Mouse (Mus musculus) heart, embryonic 11.5 days (tissue): ENCODE measurements around the gene Abca7. TPM values are rescaled to one million over a fixed set of nuclear protein-coding genes. Genes with fewer than 3 reads are reported as not detected.
"Not testable (repeated sequence)": the region's sequence is repeated elsewhere in the genome, so short reads cannot be mapped to it uniquely, and the experiment has no call there.

Experiments used
- ATAC-seq: fragments of 200-750 bp; cut with Nextera tagmentation; replicated peaks from 2 replicates; pipeline ENCODE4 v1.8.0; 2017; ENCODE audit warnings: moderate library complexity; ENCODE audit not compliant: insufficient number of reproducible peaks, low FRiP score, low TSS enrichment
- H3K27ac ChIP-seq: fragments of 300-500 bp; sonication (generic); 2 replicates; pipeline ENCODE4 v1.5.1; 2014; ENCODE audit warnings: mild to moderate bottlenecking, low read depth, low read length
- H3K27me3 ChIP-seq: fragments of 300-500 bp; sonication (generic); 2 replicates; pipeline ENCODE4 v1.6.1; 2014; ENCODE audit warnings: mild to moderate bottlenecking, low read length, mixed read lengths; ENCODE audit not compliant: control insufficient read depth, insufficient read depth
- H3K36me3 ChIP-seq: fragments of 300-500 bp; sonication (generic); 2 replicates; pipeline ENCODE4 v1.6.1; 2014; ENCODE audit warnings: mild to moderate bottlenecking, low read length, moderate library complexity, mixed read lengths; ENCODE audit not compliant: control insufficient read depth, insufficient read depth
- H3K4me1 ChIP-seq: fragments of 300-500 bp; sonication (generic); 2 replicates; pipeline ENCODE4 v1.6.1; 2014; ENCODE audit warnings: low read length; ENCODE audit not compliant: control insufficient read depth, insufficient read depth
- H3K4me2 ChIP-seq: fragments of 300-500 bp; sonication (generic); 2 replicates; pipeline ENCODE4 v1.6.1; 2014; ENCODE audit warnings: mild to moderate bottlenecking, moderate library complexity
- H3K4me3 ChIP-seq: fragments of 300-500 bp; sonication (generic); 2 replicates; pipeline ENCODE4 v1.5.1; 2014; ENCODE audit warnings: low read depth, low read length
- H3K9ac ChIP-seq: fragments of 300-500 bp; sonication (generic); 2 replicates; pipeline ENCODE4 v1.6.1; 2014; ENCODE audit warnings: mild to moderate bottlenecking, low read depth, low read length, moderate library complexity
- H3K9me3 ChIP-seq: fragments of 300-500 bp; sonication (generic); replicated peaks from 2 replicates; pipeline ENCODE4 v1.6.1; 2016; ENCODE audit warnings: low read length; ENCODE audit not compliant: control insufficient read depth
- WGBS: fragments of 180-500 bp; shearing (Covaris S2); extraction: QIAGEN DNeasy Blood & Tissue Kit; methylation state at CpG from one replicate; pipeline ENCODE4 v1.1.7; 2014; ENCODE audit not compliant: insufficient replicate concordance; 5-methylcytosine and 5-hydroxymethylcytosine counted together
- polyA plus RNA-seq: library from polyadenylated mRNA; unstranded; fragments of >200 nt; fragmentation: Nextera tagmentation; extraction: Ambion mirVana; gene quantifications from 2 replicates; pipeline ENCODE4 v1.2.1, GENCODE M21; 2014

Abca7 gene
- polyA plus RNA-seq, 1 experiment from 2014 or later: 2.1 TPM

GRCm38 (mm10) chr10:79958140-79958816 is 38.0 kb upstream of the Abca7 start:
- H3K4me3 ChIP-seq: no peak overlapping the region
- H3K36me3 ChIP-seq: peaks cover 2% of the 10 kb centered on the region; the same call in 1 of the 2 replicates
- H3K27me3 ChIP-seq: no peaks in the 10 kb centered on the region
- no peaks in the 10 kb centered on the region for H3K9me3 ChIP-seq
- H3K27ac ChIP-seq: no peak overlapping the region
- H3K4me2 ChIP-seq: peak overlapping the region; percentile 44
- 17% methylated on average over 21 of the region's 21 CpGs for WGBS
- H3K9ac ChIP-seq: no peak overlapping the region
- H3K4me1 ChIP-seq: peaks cover 9% of the 10 kb centered on the region
- ATAC-seq: no peak

GRCm38 (mm10) chr10:79959412-79959811 is 36.9 kb upstream of the Abca7 start:
- not testable (repeated sequence) for H3K4me1 ChIP-seq, H3K27ac ChIP-seq, H3K36me3 ChIP-seq, H3K9me3 ChIP-seq, ATAC-seq, H3K27me3 ChIP-seq, H3K9ac ChIP-seq
- Histone ChIP-seq H3K4me2 (peak overlapping the region; percentile 20; the same call in 1 of the 2 replicates), H3K4me3 (peak overlapping the region; percentile 97; the same call in 1 of the 2 replicates)
- WGBS: 42% methylated on average over 10 of the region's 10 CpGs

- Histone ChIP-seq H3K9ac (peak within 1 kb of the TSS; percentile 89), H3K36me3 (peaks cover 2% of the 10 kb centered on the region; the same call in 1 of the 2 replicates), H3K27ac (peak within 1 kb of the TSS; percentile 72), H3K27me3 (no peaks in the 10 kb centered on the region), H3K4me3 (peak within 1 kb of the TSS; percentile 97), H3K9me3 (no peaks in the 10 kb centered on the region), H3K4me2 (peak within 1 kb of the TSS; percentile 93), H3K4me1 (peaks cover 9% of the 10 kb centered on the region)
- WGBS: under 1% methylated on average over 61 of the region's 61 CpGs
- peak; percentile 89 for ATAC-seq
These were observed 36.3 kb upstream of the Abca7 start, which contains the start of gene Wdr18 for GRCm38 (mm10) chr10:79959847-79960601. Gene Wdr18 (plus strand): TSS chr10:79960152.

GRCm38 (mm10) chr10:79960671-79961294 is 35.5 kb upstream of the Abca7 start:
- Histone ChIP-seq H3K9ac (peak overlapping the region; percentile 89), H3K9me3 (no peaks in the 10 kb centered on the region), H3K36me3 (peaks cover 6% of the 10 kb centered on the region), H3K27ac (no peak overlapping the region), H3K4me1 (peaks cover 9% of the 10 kb centered on the region), H3K4me3 (peak overlapping the region; percentile 97), H3K4me2 (peak overlapping the region; percentile 93), H3K27me3 (no peaks in the 10 kb centered on the region)
- ATAC-seq: no peak
- 14% methylated on average over 10 of the region's 10 CpGs for WGBS

- Histone ChIP-seq H3K27ac (no peak overlapping the region), H3K9ac (no peak overlapping the region), H3K4me2 (no peak overlapping the region), H3K9me3 (no peaks in the 10 kb centered on the region), H3K4me1 (peaks cover 9% of the 10 kb centered on the region), H3K27me3 (peaks cover 9% of the 10 kb centered on the region), H3K36me3 (peaks cover 32% of the 10 kb centered on the region), H3K4me3 (no peak overlapping the region)
- 90% methylated on average over 7 of the region's 7 CpGs for WGBS
- no peak for ATAC-seq
These were observed 31.6 kb upstream of the Abca7 start for GRCm38 (mm10) chr10:79964727-79965126.

- Histone ChIP-seq H3K27me3 (peaks cover 13% of the 10 kb centered on the region), H3K27ac (no peak overlapping the region), H3K9ac (no peak overlapping the region), H3K4me2 (no peak overlapping the region), H3K4me1 (peaks cover 9% of the 10 kb centered on the region), H3K4me3 (no peak overlapping the region), H3K36me3 (peaks cover 32% of the 10 kb centered on the region), H3K9me3 (no peaks in the 10 kb centered on the region)
- ATAC-seq: no peak
- WGBS: 85% methylated on average over 5 of the region's 5 CpGs
These were observed 31.0 kb upstream of the Abca7 start for GRCm38 (mm10) chr10:79965325-79965724.

GRCm38 (mm10) chr10:79966886-79967400 is 29.4 kb upstream of the Abca7 start:
- Histone ChIP-seq H3K4me2 (no peak overlapping the region), H3K4me1 (peaks cover 8% of the 10 kb centered on the region), H3K4me3 (no peak overlapping the region), H3K27ac (no peak overlapping the region), H3K27me3 (peaks cover 29% of the 10 kb centered on the region), H3K9ac (no peak overlapping the region), H3K9me3 (no peaks in the 10 kb centered on the region), H3K36me3 (peaks cover 32% of the 10 kb centered on the region)
- WGBS: 87% methylated on average over 5 of the region's 5 CpGs
- no peak for ATAC-seq

- H3K27ac ChIP-seq: no peak overlapping the region
- peaks cover 8% of the 10 kb centered on the region for H3K4me1 ChIP-seq
- 94% methylated on average over 1 of the region's 1 CpGs for WGBS
- peaks cover 29% of the 10 kb centered on the region for H3K36me3 ChIP-seq
- peaks cover 36% of the 10 kb centered on the region for H3K27me3 ChIP-seq
- no peak for ATAC-seq
- no peak overlapping the region; the same call in 1 of the 2 replicates for H3K9ac ChIP-seq
- H3K4me3 ChIP-seq: no peak overlapping the region
- H3K4me2 ChIP-seq: no peak overlapping the region
- no peaks in the 10 kb centered on the region for H3K9me3 ChIP-seq
These were observed 28.1 kb upstream of the Abca7 start for GRCm38 (mm10) chr10:79968181-79968580.
